ENCODE assay signal across 9 mouse cellular contexts in genomic region chr8:94172809-94173732, GRCm38 (mm10). TPM values are rescaled to one million over a fixed set of nuclear protein-coding genes. Genes with fewer than 3 reads are reported as not detected.
A peak's percentile ranks its signal among the peaks of the same experiment; 100 is the strongest.
DNase-seq lines count a peak whose midpoint lies in the region; ATAC-seq and TF ChIP-seq lines count a peak whose summit lies in the region.
"Had no signal": no experiment of that assay in that cellular context is flagged by ENCODE, and none has a peak within 500 bp of the region (broad histone marks: within the 10 kb centered on the region; RNA-seq: fewer than 3 reads in every experiment).

No protein-coding gene starts in this region.

- DNase-seq in layer of hippocampus, adult 2 months (ENCODE audit: low spot score in 2 of 2), result no peak
- no peak for DNase-seq in layer of hippocampus, adult 9-11 months
- DNase-seq in R1 (ENCODE audit: low read depth, low spot score) (peak; percentile 66), liver (peak; percentile 64)
- no peak for DNase-seq in layer of hippocampus, postnatal 14 days (ENCODE audit: low spot score in 2 of 2)

- peak overlapping the region; percentile 92 for H3K27ac ChIP-seq in layer of hippocampus, adult 2 months
- no peak overlapping the region for H3K27ac ChIP-seq in forebrain, embryonic 16.5 days (ENCODE audit: low read length)
- H3K27ac ChIP-seq in neural tube, embryonic 15.5 days (replicated peaks), result 0 out of 2 replicates have a peak overlapping the region, but pooled peaks have one; percentile 13

- no peaks in the 10 kb centered on the region for H3K9me3 ChIP-seq in forebrain, embryonic 16.5 days (ENCODE audit: control insufficient read depth, low read length)
- no peaks in the 10 kb centered on the region for H3K9me3 ChIP-seq in neural tube, embryonic 15.5 days (replicated peaks)

- peak overlapping the region; percentile 68 for H3K4me3 ChIP-seq in layer of hippocampus, adult 2 months
- H3K4me3 ChIP-seq in forebrain, embryonic 16.5 days (replicated peaks; ENCODE audit: low read length), result peak overlapping the region; percentile 52
- peak overlapping the region; percentile 45 for H3K4me3 ChIP-seq in neural tube, embryonic 15.5 days (replicated peaks)

- no peak for TF ChIP-seq CTCF in layer of hippocampus, adult 2 months (conservative IDR thresholded peaks at IDR 0.05)

- peak overlapping the region; percentile 35 for H3K9ac ChIP-seq in forebrain, embryonic 16.5 days (replicated peaks; ENCODE audit: low read depth, low read length)
- H3K9ac ChIP-seq in neural tube, embryonic 15.5 days (replicated peaks), result peak overlapping the region; percentile 47

- H3K4me1 ChIP-seq in forebrain, embryonic 16.5 days (replicated peaks; ENCODE audit: control insufficient read depth, insufficient read depth, low read length), result peaks cover 19% of the 10 kb centered on the region
- H3K4me1 ChIP-seq in neural tube, embryonic 15.5 days, result peaks cover 22% of the 10 kb centered on the region

- 2% methylated on average over 39 of the region's 39 CpGs for WGBS in forebrain, embryonic 16.5 days
- WGBS in neural tube, embryonic 15.5 days, result 2% methylated on average over 39 of the region's 39 CpGs

- H3K4me2 ChIP-seq in forebrain, embryonic 16.5 days (ENCODE audit: low read length), result peak overlapping the region; percentile 93
- peak overlapping the region; percentile 90 for H3K4me2 ChIP-seq in neural tube, embryonic 15.5 days

- no peaks in the 10 kb centered on the region for H3K36me3 ChIP-seq in forebrain, embryonic 16.5 days (ENCODE audit: control insufficient read depth, insufficient read depth)
- no peaks in the 10 kb centered on the region for H3K36me3 ChIP-seq in neural tube, embryonic 15.5 days

- peaks cover 19% of the 10 kb centered on the region for H3K27me3 ChIP-seq in forebrain, embryonic 16.5 days (replicated peaks; ENCODE audit: control insufficient read depth, insufficient read depth, low read length)
- peaks cover 86% of the 10 kb centered on the region for H3K27me3 ChIP-seq in neural tube, embryonic 15.5 days (replicated peaks)

- ATAC-seq in forebrain, embryonic 16.5 days, result peak; percentile 53
- no peak for ATAC-seq in neural tube, embryonic 15.5 days (ENCODE audit: low FRiP score)
- ATAC-seq in CD4-positive, CD25-positive, alpha-beta regulatory T cell, adult 4 months, result no peak

RNA-seq across cellular contexts. Expression of gene Mt2, which starts 0.6 kb away (rescaled TPM):
- total RNA-seq in layer of hippocampus, adult 2 months (2021), result 100 to 1,000 TPM; 545 to 546 TPM
- polyA plus RNA-seq in forebrain, embryonic 16.5 days (2015; fragmentation: Nextera tagmentation; extraction: Ambion mirVana), result 30.4 and 42.4 TPM in 2 replicates
- 32.8 and 40.2 TPM in 2 replicates for polyA plus RNA-seq in neural tube, embryonic 15.5 days (2015; fragmentation: Nextera tagmentation; extraction: Ambion mirVana)
- not detected for polyA plus RNA-seq in CD4-positive, CD25-positive, alpha-beta regulatory T cell, adult 4 months (2017; shearing (Covaris generic))
- 100 to 1,000 TPM; 467 to 654 TPM for total RNA-seq in layer of hippocampus, postnatal 14 days (2021)
- total RNA-seq: neutrophil, adult 5-6 weeks had no signal

RNA-seq across cellular contexts. Expression of gene Mt1, which starts 5.8 kb away (rescaled TPM):
- total RNA-seq in layer of hippocampus, adult 2 months (2021), result 100 to 1,000 TPM; 636 to 650 TPM
- 75.0 and 96.2 TPM in 2 replicates for polyA plus RNA-seq in forebrain, embryonic 16.5 days (2015; fragmentation: Nextera tagmentation; extraction: Ambion mirVana)
- 119 and 160 TPM in 2 replicates for polyA plus RNA-seq in neural tube, embryonic 15.5 days (2015; fragmentation: Nextera tagmentation; extraction: Ambion mirVana)
- 1 to 10 TPM; 3.5 to 4.2 TPM for polyA plus RNA-seq in CD4-positive, CD25-positive, alpha-beta regulatory T cell, adult 4 months (2017; shearing (Covaris generic))
- 100 to 1,000 TPM; 472 to 625 TPM for total RNA-seq in layer of hippocampus, postnatal 14 days (2021)

RNA-seq across cellular contexts. Expression of gene Mt3, which starts 20.7 kb away (rescaled TPM):
- total RNA-seq in layer of hippocampus, adult 2 months (2021), result 1,000 to 10,000 TPM; 1,175 to 1,192 TPM
- polyA plus RNA-seq in forebrain, embryonic 16.5 days (2015; fragmentation: Nextera tagmentation; extraction: Ambion mirVana), result 191 and 212 TPM in 2 replicates
- polyA plus RNA-seq in neural tube, embryonic 15.5 days (2015; fragmentation: Nextera tagmentation; extraction: Ambion mirVana), result 244 and 279 TPM in 2 replicates
- not detected for polyA plus RNA-seq in CD4-positive, CD25-positive, alpha-beta regulatory T cell, adult 4 months (2017; shearing (Covaris generic))
- 1,000 to 10,000 TPM; 1,034 to 1,120 TPM for total RNA-seq in layer of hippocampus, postnatal 14 days (2021)
- total RNA-seq: neutrophil, adult 5-6 weeks had no signal

RNA-seq across cellular contexts. Expression of gene Mt4, which starts 36.1 kb away (rescaled TPM):
- not detected for total RNA-seq in layer of hippocampus, adult 2 months (2021)
- not detected in 2 replicates for polyA plus RNA-seq in forebrain, embryonic 16.5 days (2015; fragmentation: Nextera tagmentation; extraction: Ambion mirVana)
- polyA plus RNA-seq in neural tube, embryonic 15.5 days (2015; fragmentation: Nextera tagmentation; extraction: Ambion mirVana), result not detected in 2 replicates
- polyA plus RNA-seq in CD4-positive, CD25-positive, alpha-beta regulatory T cell, adult 4 months (2017; shearing (Covaris generic)), result not detected
- not detected for total RNA-seq in layer of hippocampus, postnatal 14 days (2021)
- total RNA-seq: neutrophil, adult 5-6 weeks had no signal

RNA-seq across cellular contexts. Expression of gene Nup93, which starts 41.3 kb away (rescaled TPM):
- 10 to 100 TPM; 62.9 to 66.3 TPM for total RNA-seq in layer of hippocampus, adult 2 months (2021)
- polyA plus RNA-seq in forebrain, embryonic 16.5 days (2015; fragmentation: Nextera tagmentation; extraction: Ambion mirVana), result 63.8 and 66.7 TPM in 2 replicates
- 51.5 and 57.4 TPM in 2 replicates for polyA plus RNA-seq in neural tube, embryonic 15.5 days (2015; fragmentation: Nextera tagmentation; extraction: Ambion mirVana)
- polyA plus RNA-seq in CD4-positive, CD25-positive, alpha-beta regulatory T cell, adult 4 months (2017; shearing (Covaris generic)), result 10 to 100 TPM; 26.4 to 51.6 TPM
- 10 to 100 TPM; 54.8 to 56.1 TPM for total RNA-seq in layer of hippocampus, postnatal 14 days (2021)

Comparison
In these comparisons a context has a peak if more than half of its experiments do, and no peak if none do; other contexts are left out.
1. DNase-seq: peak in R1 (single experiment) and liver (single experiment); none in layer of hippocampus, adult 2 months (0 of 2), layer of hippocampus, adult 9-11 months (single experiment) and layer of hippocampus, postnatal 14 days (0 of 2).
2. RNA of gene Mt2, which starts 0.6 kb away (polyA plus RNA-seq): 32.8 to 40.2 TPM in neural tube, embryonic 15.5 days and 30.4 to 42.4 TPM in forebrain, embryonic 16.5 days; not detected in CD4-positive, CD25-positive, alpha-beta regulatory T cell, adult 4 months; every median in the first group is over 10 times any median in the second.
3. RNA of gene Mt1, which starts 5.8 kb away (polyA plus RNA-seq): 119 to 160 TPM in neural tube, embryonic 15.5 days and 75.0 to 96.2 TPM in forebrain, embryonic 16.5 days; 3.5 to 4.2 TPM in CD4-positive, CD25-positive, alpha-beta regulatory T cell, adult 4 months; every median in the first group is over 10 times any median in the second.
4. RNA of gene Mt3, which starts 20.7 kb away (polyA plus RNA-seq): 244 to 279 TPM in neural tube, embryonic 15.5 days and 191 to 212 TPM in forebrain, embryonic 16.5 days; not detected in CD4-positive, CD25-positive, alpha-beta regulatory T cell, adult 4 months; every median in the first group is over 100 times any median in the second.
5. Peak in every context shown above with its lines, with median percentiles within 50 percentile points of each other: H3K4me3 ChIP-seq.